Mouse (Mus musculus) lung, postnatal 36 days (tissue): ENCODE data around the gene Lpar3.
"Not testable (repeated sequence)": the region's sequence is repeated elsewhere in the genome, so short reads cannot be mapped to it uniquely, and the experiment has no call there.

Source experiments
- DNase-seq: peaks from one replicate; pipeline ENCODE4 v3.0.0; 2022; ENCODE audit warnings: mixed read lengths

The Lpar3 gene

DNA sequence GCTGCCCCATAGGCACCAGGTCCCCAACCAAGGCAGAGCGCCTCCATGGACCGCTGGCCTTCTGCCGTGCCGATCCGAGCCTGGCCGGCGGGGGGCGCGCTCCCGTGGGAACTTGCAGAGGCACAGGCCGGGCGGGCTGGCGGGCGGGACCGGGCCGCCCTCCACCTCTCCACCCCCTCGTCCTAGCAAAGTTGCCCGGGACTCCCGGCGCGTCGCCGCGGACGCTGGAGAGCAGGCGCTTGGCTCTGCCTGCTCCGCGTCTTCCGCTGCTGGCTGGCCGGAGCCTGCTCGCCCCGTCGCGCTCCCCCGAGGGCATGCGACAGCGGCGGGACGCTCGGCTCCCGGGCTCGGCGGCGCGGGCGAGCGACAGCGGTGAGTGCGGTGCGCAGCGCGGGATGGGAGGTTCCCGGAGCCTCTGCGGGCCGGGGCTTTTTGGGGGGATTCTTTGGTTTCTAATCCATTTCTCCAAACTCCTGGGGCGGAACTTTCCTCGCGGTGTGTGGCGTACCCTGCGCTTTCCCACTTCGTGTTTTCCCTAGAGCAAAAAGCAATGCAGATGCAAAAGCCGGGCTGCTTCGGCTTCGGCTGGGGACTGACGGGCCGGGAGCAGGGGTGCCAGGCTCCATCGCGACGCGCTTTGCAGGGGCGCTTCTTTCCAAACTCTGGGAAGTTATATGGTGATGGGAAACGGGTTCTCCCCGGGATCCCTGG lies at the start of gene Lpar3:
Gene Lpar3, plus strand, starts transcription at position 188 of the 711 bp plus-strand sequence.
- DNase-seq: peak; percentile 89

DNA sequence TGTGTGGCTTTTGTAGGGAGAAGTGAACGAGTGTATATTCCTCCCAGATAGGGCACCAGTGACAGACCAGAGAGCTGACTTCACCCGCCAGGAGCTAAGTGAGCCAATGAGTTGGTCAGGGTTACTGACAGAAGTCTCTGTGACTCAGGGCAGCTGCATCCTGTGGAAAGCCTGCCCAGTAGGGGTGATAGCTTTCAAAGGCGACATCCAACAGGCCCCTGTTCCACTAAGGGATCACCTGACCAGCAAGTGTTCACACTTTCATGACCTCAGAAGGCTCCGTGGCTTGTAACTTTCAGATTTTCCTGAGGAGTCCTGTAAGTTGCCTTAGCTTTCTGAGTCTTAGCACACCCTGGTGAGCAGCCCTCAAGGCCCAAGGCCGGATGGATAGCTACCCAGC lies 47.7 kb upstream of the Lpar3 start:
- DNase-seq: no peak

DNA sequence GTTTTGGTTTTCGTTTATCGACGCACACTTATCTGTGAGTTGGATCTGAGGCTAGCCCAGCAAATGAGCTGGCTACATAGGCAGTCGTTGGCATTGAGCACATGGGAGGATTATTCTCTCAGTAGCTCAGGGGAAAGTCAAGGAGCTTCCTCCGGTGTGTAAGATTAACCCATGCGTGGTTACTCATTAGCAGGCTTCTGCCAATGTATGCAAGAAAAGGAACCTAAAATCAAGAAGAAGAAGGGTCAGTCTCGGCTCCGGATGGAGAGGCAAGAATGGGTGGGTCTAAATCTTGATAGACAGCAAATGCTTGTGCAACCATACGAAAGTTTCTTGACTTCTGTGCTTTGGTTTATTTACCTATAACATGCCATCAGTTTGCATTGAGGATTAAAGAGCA lies 46.5 kb upstream of the Lpar3 start:
- DNase-seq: no peak

DNA sequence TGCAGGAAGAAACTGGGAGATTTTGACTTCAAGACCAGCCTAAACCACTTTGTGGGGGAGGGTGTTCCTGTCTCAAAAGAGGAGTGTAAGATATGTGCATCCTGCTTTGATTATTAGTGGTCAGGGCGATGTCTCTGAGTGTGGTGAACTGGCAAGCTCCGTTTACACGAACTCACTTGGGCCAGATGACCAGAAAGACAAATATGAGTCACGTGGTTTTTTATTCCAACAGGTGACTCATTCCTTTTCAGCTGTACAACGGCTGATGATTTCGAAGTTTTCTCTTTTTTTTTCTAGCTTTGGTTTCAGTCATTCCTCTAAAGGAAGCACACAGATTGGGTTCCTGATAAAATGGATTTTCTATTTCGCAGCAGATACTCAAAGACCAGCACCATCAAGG lies 43.5 kb upstream of the Lpar3 start:
- DNase-seq: no peak

DNA sequence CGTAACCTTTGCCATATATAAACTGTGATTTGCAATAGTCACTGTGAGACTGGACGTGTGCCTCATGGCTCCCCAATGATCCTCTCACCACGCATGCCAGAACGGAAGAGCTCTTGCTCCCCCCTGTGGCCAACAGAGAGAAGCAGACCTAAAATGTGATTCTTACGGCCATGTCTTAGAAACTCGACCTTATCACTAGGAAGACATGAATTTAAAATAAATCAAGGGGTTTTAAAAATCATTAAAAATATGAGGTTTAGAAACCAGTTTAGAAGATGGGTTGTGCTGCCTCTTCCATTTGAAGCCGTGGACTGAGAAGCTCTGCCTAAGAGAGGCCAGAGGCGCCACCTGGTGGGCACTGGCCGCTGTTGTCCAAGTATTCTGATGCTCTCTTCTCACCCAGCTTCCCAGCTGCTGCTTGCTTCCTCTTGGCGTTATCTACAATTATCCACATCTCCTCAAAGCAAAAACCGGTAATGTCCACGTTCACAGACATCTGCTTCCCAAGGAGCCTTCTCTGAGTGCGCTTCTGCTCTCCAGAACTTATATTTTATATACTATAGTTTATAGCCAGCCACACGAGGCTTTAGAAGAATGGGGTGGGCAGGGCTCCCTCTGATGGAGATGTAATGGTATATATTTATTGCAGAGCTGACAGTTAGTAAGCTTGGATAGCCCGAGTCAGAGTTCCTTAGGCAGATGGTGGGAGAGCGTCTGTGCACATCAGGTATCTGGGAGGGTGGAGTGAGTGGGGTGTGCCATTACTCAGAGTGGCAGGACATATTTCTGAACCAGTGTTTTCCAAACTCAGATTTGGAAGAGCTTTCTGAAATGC lies 42.8 kb upstream of the Lpar3 start:
- DNase-seq: peak; percentile 88

DNA sequence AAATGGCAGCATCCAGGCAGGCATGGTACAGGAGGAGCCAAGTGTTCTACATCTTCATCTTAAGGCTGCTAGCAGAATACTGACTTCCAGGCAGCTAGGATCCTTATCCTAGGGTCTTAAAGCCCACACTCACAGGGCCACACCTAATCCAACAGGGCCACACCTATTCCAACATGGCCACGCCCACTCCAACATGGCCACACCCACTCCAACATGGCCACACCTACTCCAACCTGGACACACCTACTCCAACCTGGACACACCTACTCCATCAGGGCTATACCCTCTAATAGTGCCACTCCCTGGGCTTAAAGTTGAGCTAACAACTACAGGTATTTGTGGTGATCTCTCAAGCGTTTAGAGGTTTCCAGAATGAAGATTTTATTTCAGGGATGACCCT lies 40.4 kb upstream of the Lpar3 start:
- no peak for DNase-seq

DNA sequence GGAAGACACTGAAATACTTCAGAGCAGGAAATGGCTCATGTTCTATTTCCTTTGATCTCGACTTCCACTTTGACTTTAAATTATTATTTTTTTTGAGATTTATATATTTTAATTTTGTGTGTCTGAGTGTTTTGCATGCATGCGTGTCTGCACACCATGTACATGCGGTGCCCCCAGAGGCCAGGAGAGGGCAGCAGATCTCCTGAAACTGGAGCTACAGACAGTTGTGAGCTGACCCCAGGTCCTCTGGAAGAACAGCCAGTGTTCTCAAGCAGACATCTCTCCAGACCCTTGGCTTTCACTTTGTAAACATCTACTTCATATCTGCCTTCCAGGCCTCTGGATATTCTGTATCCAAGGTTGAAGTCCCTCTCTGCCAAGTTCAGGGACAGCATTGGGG lies 39.8 kb upstream of the Lpar3 start:
- peak; percentile 79 for DNase-seq

DNA sequence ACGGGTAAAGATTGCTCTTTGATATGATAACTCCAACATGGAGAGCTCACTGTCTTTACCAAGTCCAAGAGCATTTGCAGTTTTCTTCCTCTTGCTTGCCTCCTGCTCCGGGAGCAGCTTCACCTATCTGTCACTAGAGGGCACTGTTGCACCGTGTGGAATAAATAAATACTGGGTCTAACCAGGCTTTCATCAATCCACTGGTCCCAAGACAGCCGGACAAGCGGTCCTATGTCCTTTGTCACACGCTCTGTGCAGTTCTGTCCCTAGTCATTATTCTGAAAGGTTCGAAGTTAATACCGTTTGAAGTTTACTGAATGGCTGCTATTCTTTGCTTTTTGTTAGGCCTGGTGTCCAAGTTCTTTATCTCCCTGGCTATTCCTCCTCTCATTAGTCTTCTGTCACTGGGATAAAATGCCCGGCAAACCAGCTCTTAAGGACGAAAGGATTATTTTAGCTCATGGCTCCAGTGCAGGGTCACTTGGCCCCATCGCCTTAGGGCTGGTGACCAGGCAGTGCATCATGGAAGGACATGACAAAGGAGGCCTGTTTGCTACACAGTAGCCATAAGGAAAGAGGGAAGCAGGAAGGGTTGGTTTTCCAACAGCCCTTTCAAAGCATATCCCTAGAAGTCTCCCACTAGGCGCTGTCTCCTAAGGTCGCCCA lies 35.6 kb upstream of the Lpar3 start:
- peak; percentile 85 for DNase-seq

DNA sequence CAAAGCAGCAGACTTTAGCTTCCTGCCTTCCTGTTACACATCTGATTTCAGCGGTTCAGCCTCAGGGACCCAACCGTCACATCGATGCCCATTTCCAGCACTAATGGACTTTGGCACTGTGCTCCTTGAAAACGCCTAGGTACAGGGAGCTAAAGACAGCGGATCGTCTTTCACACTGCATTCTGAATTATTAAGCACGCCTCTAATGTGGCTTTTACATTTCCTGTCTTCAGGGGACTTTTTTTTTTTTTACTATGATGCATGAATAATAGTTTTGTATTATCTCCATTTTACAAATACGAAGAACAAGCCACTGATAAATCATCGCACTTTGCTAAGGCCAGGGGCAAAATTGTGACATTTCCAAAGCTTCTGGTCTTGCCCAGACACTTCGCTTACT lies 34.7 kb upstream of the Lpar3 start:
- DNase-seq: no peak

DNA sequence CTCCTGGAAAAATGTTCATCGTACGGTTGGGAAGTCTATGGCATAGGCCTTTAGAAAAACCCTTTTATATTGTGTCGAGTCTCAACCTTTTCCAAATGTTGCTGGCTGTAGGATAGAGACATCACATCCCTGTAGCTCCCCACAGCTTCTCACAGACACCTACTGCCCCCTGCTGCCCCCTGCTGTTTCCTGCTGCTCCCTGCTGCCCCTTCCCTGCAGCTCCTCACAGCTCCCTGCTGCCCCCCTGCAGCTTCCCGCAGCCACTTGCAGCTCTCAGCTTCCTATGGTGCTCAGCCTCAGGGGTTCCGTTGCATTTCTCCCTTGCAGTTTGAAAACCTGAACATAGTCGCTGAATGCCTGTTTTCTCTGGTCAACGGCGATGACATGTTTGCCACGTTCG lies 30.8 kb upstream of the Lpar3 start:
- DNase-seq: no peak

DNA sequence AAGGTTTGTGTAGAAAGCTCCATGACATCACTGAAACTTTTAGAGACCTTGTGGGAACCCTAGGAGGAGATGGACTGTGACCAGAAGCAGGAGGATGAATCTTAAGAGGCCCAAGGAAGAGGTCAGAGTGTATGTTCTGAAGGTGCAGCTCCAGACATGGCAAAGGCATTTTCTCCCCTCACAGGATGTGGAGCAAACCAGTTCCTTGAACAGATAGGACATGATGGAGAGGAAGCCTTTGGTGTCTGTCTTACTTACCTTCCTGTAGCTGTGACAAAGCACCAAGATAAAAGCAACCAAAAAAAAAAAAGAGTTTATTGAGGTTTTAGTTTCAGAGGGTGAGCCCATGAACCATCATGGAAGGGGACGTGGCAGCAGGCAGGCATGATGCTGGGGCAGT lies 28.3 kb upstream of the Lpar3 start:
- no peak for DNase-seq

DNA sequence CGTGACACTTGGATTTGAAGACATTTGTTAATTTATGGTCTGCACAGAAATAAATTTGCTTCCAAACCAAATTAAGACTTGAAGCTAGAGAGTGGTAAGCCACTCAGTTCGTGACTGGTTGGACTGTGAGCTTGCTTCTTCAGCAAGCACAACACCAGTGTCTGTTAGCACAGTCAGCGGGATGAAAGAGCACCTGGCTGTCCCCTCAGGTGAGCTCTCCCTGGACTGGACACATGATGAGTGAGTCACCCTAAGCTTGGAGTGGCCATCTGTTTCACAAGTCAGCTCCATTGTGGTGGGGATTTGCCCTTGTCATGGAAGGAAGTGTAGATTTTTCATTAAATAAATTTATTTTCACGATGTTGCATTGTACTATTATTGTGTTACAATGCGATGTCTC lies 25.6 kb upstream of the Lpar3 start:
- no peak for DNase-seq

DNA sequence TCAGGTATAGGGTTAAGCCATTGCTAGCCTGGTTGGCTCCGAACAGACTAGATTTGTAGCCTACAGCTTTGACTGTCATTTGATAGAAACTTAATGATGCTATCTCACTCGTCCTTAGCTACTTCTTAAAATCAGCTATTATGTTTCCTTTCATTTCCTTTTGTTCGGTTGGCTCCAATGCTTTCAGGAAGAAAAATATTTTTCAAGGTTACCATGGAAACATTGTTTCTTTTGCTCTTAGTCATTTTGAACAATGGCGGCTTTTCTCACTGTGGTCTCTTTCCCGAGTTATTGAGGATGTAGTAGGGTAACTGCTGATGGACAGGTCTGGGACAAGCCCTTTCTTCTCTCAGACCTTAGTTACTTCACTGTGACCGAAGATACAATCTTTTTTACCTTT lies 24.5 kb upstream of the Lpar3 start:
- no peak for DNase-seq

DNA sequence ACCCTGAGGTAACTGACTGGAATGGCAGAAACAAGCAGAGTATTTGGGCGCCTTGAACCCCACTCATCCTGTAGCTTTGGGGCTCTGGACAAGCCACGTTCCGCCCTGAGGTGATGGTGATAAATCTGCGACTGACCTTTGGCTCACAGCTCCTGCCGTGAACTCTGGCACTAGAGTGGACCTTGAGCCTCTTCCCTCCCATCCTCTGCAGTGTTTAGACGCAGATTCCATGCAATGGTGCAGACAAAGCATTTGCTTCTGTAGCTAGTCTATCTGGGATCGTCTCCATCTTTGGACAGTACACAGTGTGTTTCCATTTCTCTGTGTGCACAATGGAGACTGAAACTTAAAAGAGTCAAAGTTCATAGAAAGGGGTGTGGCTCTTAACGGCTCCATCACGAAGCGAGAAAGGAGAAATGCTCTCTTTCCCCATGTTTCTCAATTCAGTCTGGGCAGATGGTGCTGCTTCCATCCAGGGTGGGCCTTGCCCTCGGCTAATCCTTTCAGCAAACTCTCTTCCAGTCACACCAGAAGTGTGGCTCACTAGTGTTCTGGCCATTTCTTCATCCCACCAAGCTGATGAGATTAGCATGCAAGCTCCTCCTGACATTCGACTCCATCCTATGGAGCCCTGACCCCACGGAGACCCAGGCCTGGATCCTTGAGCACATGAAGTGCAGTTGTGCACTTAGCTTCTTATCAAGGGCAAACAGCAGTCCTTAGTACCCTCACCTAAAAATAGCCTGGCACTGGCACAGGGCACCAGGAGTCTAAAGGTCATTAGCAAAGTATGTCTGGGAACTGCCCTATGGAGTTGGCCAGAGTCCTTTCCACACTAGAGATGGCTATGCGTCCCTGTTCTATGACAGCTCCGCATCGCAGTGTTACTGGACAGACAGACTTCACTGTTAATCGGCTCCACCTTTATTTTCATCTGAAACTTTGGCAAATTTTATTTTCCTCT lies 23.7 kb upstream of the Lpar3 start:
- no peak for DNase-seq

DNA sequence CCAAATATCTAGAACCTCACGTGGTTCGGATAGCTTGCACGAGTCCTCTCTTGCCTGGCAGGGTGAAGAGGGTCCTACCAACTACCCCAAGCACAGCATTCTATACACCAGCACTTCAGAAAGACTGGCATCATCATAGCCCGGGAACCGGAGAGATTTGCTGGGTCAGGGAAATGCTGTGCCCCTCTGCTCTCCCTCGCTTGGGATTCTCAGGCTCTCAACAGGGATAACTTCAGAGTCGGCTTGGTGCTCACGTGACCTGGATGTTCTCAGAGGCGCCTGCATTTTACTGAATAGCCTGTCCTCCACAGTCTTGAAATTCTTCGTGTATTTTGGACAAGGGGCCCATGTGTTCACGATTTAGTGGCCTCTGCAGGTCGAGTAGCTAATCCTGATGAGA lies 23.0 kb upstream of the Lpar3 start:
- DNase-seq: no peak

DNA sequence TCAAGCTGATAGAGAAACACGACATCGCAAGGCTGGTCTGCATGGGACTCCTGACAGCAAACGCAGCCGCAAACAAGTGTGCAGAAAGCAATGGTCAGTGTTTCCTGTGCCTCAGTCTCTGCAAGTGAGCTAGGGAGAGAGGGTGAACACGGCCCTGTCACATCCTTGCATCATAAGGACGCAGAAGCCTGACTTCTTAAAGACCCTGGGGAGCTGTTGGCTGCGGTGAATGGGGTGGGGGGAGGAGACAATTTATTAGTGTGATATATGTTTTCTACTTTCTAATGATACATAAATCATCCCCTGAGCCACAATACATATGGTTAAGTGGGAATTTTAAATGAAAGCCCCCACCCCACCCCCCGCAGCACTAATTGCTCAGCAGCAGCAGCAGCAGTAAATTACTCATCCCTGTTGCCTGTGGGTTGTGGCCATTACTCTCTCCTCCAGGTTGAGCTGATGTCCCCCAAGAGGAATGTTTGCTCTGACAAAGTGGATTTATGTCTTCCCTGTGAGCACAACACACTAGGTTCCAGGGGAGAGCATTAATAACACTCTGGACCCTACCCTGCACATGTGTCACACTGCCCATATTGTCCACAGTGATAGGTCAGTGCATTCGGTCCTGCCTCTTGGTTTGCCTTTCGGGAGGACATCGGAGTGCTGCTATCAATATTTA lies 21.8 kb upstream of the Lpar3 start:
- DNase-seq: no peak

DNA sequence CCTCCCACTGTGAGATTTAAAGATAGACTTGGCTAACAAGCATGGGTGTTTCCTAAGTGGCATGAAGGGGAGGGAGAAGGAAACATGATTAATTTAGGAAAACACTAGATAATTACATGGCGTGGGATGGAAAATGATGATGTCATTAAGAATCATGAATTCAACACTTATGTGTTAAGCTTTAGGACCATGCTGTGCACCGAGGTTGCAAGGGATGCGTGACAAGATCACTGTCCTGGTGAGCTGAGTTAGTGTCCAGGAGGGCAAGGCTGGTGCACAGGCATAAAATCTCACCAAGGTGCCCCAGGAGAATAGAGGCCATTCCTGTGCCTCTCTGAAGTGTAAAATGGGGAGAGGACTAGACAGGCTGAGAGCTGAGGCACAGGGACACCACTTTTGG lies 21.3 kb upstream of the Lpar3 start:
- DNase-seq: no peak

DNA sequence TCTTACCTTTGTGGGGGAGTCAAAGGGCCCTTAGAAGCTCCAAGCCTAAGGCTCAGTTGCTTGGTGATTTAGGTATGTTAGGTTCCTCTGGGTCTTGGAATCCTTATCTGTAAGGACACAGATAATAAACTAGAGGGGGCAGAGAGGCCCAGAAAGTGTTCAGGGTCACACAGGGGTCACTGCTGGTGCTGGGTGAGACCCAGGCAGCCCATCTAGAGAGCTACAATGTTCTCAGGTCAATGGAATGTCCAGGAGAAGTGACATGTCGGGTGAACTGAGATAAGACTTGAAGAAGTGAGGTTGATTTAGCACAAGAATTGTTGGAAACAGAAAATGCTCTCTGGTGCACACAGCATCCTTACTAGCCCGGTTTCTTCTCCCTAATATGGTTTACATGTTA lies 16.4 kb upstream of the Lpar3 start:
- DNase-seq: no peak

DNA sequence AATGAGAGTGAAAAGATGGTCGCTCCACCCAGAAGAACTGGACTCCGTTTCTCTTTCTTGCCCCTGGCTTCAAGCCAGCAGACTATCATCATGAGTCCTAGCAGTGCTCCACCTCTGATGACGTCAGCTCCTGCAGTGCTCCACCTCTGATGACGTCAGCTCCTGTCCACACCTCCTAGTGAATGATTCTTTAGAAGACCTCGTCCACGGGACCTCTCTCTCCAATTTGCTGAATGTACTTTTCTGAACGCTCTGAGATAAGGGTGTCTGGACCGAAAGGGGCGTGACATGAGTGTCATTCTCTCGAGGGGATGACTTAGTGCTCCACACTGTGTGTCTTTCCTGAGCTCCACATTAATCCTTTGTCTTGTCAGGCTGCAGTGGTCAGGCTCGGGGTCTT lies 15.5 kb upstream of the Lpar3 start:
- no peak for DNase-seq

DNA sequence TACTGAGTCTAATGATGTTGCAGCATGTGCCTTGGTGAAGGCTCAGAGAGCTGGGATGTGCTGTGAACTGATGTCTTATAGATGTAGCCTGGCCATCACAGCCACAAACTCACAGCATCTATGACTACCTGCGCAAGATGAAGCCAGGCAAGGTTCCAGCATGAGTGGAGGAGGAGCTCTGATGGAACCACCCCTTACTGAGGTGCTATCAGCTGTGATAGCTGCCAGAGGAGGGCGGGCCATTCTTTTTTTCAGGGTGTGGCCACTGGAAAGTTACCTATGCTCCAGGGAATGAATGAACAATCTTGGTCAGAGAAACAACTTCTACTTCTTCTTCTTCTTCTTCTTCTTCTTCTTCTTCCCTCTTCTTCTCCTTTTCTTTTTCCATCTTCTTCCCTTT lies 14.1 kb upstream of the Lpar3 start:
- no peak for DNase-seq

DNA sequence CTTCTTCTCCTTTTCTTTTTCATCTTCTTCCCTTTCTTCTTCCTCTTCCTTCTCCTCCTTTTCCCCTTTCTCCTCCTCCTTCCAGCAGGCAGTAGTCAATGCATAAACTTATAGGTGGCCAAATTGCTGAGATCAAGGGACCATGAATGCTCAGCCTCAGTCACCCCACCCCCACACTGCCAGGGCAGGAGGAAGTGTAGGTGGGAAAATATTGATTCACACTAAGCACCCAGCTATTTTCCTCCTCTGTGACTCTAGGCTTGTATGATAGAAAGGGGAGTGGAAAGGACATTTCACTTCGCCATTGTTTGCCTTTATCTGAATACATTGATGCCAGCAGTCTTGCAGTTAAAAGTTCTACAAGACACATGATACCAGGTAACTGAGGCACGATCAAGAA lies 13.3 kb upstream of the Lpar3 start:
- no peak for DNase-seq

DNA sequence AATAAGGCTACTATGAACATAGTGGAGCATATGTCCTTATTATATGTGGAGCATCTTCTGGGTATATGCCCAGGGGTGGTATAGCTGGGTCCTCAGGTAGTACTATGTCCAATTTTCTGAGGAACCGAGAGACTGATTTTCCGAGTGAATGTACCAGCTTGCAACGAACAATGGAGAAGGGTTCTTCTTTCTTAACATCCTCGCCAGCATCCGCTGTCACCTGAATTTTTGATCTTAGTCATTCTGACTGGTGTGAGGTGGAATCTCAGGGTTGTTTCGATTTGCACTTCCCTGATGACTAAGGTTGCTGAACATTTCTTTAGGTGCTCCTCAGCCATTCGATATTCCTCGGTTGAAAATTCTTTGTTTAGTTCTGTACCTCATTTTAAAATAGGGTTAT lies 11.0 kb upstream of the Lpar3 start:
- not testable (repeated sequence) for DNase-seq
